Mouse (Mus musculus) liver, adult 2 months (tissue): Measurements from ENCODE around the gene Fam160a1.

Source experiments
- CTCF ChIP-seq: fragments of 200-500 bp; IDR thresholded peaks from 2 replicates; pipeline ENCODE4 v1.5.1; 2011; ENCODE audit warnings: low read depth, low read length, control low read depth
- POLR2A ChIP-seq: fragments of 200-500 bp; IDR thresholded peaks from 2 replicates; pipeline ENCODE4 v1.6.1; 2011; ENCODE audit warnings: low read length, control low read depth; ENCODE audit not compliant: insufficient read depth; ENCODE audit errors: extremely low read depth

DNA sequence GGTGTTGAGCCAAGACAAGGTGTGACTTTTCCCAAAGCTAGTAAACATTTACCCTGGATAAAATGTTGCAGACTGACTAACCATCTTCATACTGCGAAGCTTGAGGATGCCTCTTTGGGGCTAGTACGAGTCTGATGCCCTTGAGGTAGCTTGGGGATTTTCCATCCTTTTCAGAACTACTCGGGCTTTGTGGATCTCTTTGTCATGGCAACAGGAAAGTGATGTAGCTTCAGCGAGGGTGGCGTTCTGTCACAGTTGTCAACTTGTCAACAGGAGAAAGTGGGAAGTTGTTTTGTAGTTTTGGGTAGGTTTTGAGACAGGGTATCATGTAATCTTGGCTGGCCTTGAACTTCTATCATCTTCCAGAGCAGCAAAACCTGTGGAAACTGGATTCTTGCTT, 197.7 kb downstream of the Fam160a1 start:
- TF ChIP-seq CTCF: no peak
- TF ChIP-seq POLR2A: no peak
